Mouse (Mus musculus): Measurements from ENCODE around the gene Oxtr. TPM values are rescaled to one million over a fixed set of nuclear protein-coding genes. Genes with fewer than 3 reads are reported as not detected.

Oxtr gene
- 0.24 and 0.39 TPM in 2 replicates for polyA plus RNA-seq (2014; fragmentation: Nextera tagmentation; extraction: Ambion mirVana)

- H3K4me3 ChIP-seq (ENCODE audit: low read depth, low read length) = peak within 1 kb of the TSS; percentile 37
- peak within 1 kb of the TSS; percentile 23; the same call in 1 of the 2 replicates for H3K9ac ChIP-seq (ENCODE audit: low read length)
- peaks cover 47% of the 10 kb centered on the region for H3K27me3 ChIP-seq (replicated peaks; ENCODE audit: control insufficient read depth, insufficient read depth, low read length)
- ATAC-seq (replicated peaks; ENCODE audit: low FRiP score, low TSS enrichment, low read depth) = peak; percentile 20; the same call in 1 of the 2 replicates
- peak within 1 kb of the TSS; percentile 78 for H3K4me2 ChIP-seq (ENCODE audit: low read length)
- WGBS = 5% methylated on average over 24 of the region's 24 CpGs
- peak; percentile 65 for DNase-seq (ENCODE audit: low spot score)
- H3K4me1 ChIP-seq (replicated peaks; ENCODE audit: control insufficient read depth, insufficient read depth, low read length) = peaks cover 9% of the 10 kb centered on the region
- H3K36me3 ChIP-seq (ENCODE audit: control insufficient read depth, insufficient read depth, low read length) = no peaks in the 10 kb centered on the region
- H3K9me3 ChIP-seq (ENCODE audit: control insufficient read depth, low read length) = no peaks in the 10 kb centered on the region
- no peak within 1 kb of the TSS for H3K27ac ChIP-seq (ENCODE audit: low read depth)
These were observed at the start of gene Oxtr for GRCm38 (mm10) chr6:112489910-112490559. Oxtr (minus strand) TSS chr6:112489943.

- Histone ChIP-seq H3K4me3 (ENCODE audit: low read depth, low read length) (no peak overlapping the region), H3K27me3 (replicated peaks; ENCODE audit: control insufficient read depth, insufficient read depth, low read length) (no peaks in the 10 kb centered on the region), H3K9me3 (ENCODE audit: control insufficient read depth, low read length) (no peaks in the 10 kb centered on the region), H3K36me3 (ENCODE audit: control insufficient read depth, insufficient read depth, low read length) (no peaks in the 10 kb centered on the region), H3K4me1 (replicated peaks; ENCODE audit: control insufficient read depth, insufficient read depth, low read length) (0 out of 2 replicates have a peak, but pooled peaks cover 3% of the 10 kb centered on the region), H3K4me2 (ENCODE audit: low read length) (no peak overlapping the region), H3K9ac (ENCODE audit: low read length) (no peak overlapping the region), H3K27ac (ENCODE audit: low read depth) (no peak overlapping the region)
- no peak for ATAC-seq (replicated peaks; ENCODE audit: low FRiP score, low TSS enrichment, low read depth)
- no peak for DNase-seq (ENCODE audit: low spot score)
- WGBS = 75% methylated on average over 5 of the region's 5 CpGs
These were observed 35.7 kb upstream of the Oxtr start for GRCm38 (mm10) chr6:112525434-112525833.

- DNase-seq (ENCODE audit: low spot score) (no peak), ATAC-seq (replicated peaks; ENCODE audit: low FRiP score, low TSS enrichment, low read depth) (no peak)
- no peaks in the 10 kb centered on the region for H3K27me3 ChIP-seq (replicated peaks; ENCODE audit: control insufficient read depth, insufficient read depth, low read length)
- 42% methylated on average over 10 of the region's 10 CpGs for WGBS
- no peak overlapping the region for H3K9ac ChIP-seq (ENCODE audit: low read length)
- 0 out of 2 replicates have a peak, but pooled peaks cover 3% of the 10 kb centered on the region for H3K4me1 ChIP-seq (replicated peaks; ENCODE audit: control insufficient read depth, insufficient read depth, low read length)
- H3K36me3 ChIP-seq (ENCODE audit: control insufficient read depth, insufficient read depth, low read length) = no peaks in the 10 kb centered on the region
- H3K9me3 ChIP-seq (ENCODE audit: control insufficient read depth, low read length) = no peaks in the 10 kb centered on the region
- H3K4me3 ChIP-seq (ENCODE audit: low read depth, low read length) = no peak overlapping the region
- H3K27ac ChIP-seq (ENCODE audit: low read depth) = no peak overlapping the region
- no peak overlapping the region for H3K4me2 ChIP-seq (ENCODE audit: low read length)
These were observed 34.7 kb upstream of the Oxtr start for GRCm38 (mm10) chr6:112524459-112524858.

GRCm38 (mm10) chr6:112517991-112518390 is 28.2 kb upstream of the Oxtr start:
- Histone ChIP-seq H3K36me3 (ENCODE audit: control insufficient read depth, insufficient read depth, low read length) (no peaks in the 10 kb centered on the region), H3K27ac (ENCODE audit: low read depth) (no peak overlapping the region), H3K4me2 (ENCODE audit: low read length) (no peak overlapping the region), H3K9ac (ENCODE audit: low read length) (no peak overlapping the region), H3K27me3 (replicated peaks; ENCODE audit: control insufficient read depth, insufficient read depth, low read length) (no peaks in the 10 kb centered on the region), H3K9me3 (ENCODE audit: control insufficient read depth, low read length) (no peaks in the 10 kb centered on the region), H3K4me1 (replicated peaks; ENCODE audit: control insufficient read depth, insufficient read depth, low read length) (no peaks in the 10 kb centered on the region), H3K4me3 (ENCODE audit: low read depth, low read length) (no peak overlapping the region)
- WGBS = 79% methylated on average over 3 of the region's 3 CpGs
- ATAC-seq (replicated peaks; ENCODE audit: low FRiP score, low TSS enrichment, low read depth) (no peak), DNase-seq (ENCODE audit: low spot score) (no peak)

- Histone ChIP-seq H3K27me3 (replicated peaks; ENCODE audit: control insufficient read depth, insufficient read depth, low read length) (no peaks in the 10 kb centered on the region), H3K4me3 (ENCODE audit: low read depth, low read length) (no peak overlapping the region), H3K27ac (ENCODE audit: low read depth) (no peak overlapping the region), H3K36me3 (ENCODE audit: control insufficient read depth, insufficient read depth, low read length) (no peaks in the 10 kb centered on the region), H3K9ac (ENCODE audit: low read length) (no peak overlapping the region), H3K4me2 (ENCODE audit: low read length) (no peak overlapping the region), H3K9me3 (ENCODE audit: control insufficient read depth, low read length) (no peaks in the 10 kb centered on the region), H3K4me1 (replicated peaks; ENCODE audit: control insufficient read depth, insufficient read depth, low read length) (no peaks in the 10 kb centered on the region)
- DNase-seq (ENCODE audit: low spot score) (no peak), ATAC-seq (replicated peaks; ENCODE audit: low FRiP score, low TSS enrichment, low read depth) (no peak)
- 79% methylated on average over 3 of the region's 3 CpGs for WGBS
These were observed 27.8 kb upstream of the Oxtr start for GRCm38 (mm10) chr6:112517572-112517971.

- H3K27me3 ChIP-seq (replicated peaks; ENCODE audit: control insufficient read depth, insufficient read depth, low read length) = no peaks in the 10 kb centered on the region
- H3K27ac ChIP-seq (ENCODE audit: low read depth) = no peak overlapping the region
- H3K36me3 ChIP-seq (ENCODE audit: control insufficient read depth, insufficient read depth, low read length) = no peaks in the 10 kb centered on the region
- no peak overlapping the region for H3K9ac ChIP-seq (ENCODE audit: low read length)
- DNase-seq (ENCODE audit: low spot score) (no peak), ATAC-seq (replicated peaks; ENCODE audit: low FRiP score, low TSS enrichment, low read depth) (no peak)
- no peaks in the 10 kb centered on the region for H3K9me3 ChIP-seq (ENCODE audit: control insufficient read depth, low read length)
- H3K4me2 ChIP-seq (ENCODE audit: low read length) = no peak overlapping the region
- H3K4me3 ChIP-seq (ENCODE audit: low read depth, low read length) = no peak overlapping the region
- H3K4me1 ChIP-seq (replicated peaks; ENCODE audit: control insufficient read depth, insufficient read depth, low read length) = no peaks in the 10 kb centered on the region
- WGBS = 44% methylated on average over 1 of the region's 1 CpGs
These were observed 26.8 kb upstream of the Oxtr start for GRCm38 (mm10) chr6:112516496-112516895.

GRCm38 (mm10) chr6:112514591-112514990 is 24.8 kb upstream of the Oxtr start:
- H3K9ac ChIP-seq (ENCODE audit: low read length) = no peak overlapping the region
- no peak overlapping the region for H3K27ac ChIP-seq (ENCODE audit: low read depth)
- H3K36me3 ChIP-seq (ENCODE audit: control insufficient read depth, insufficient read depth, low read length) = no peaks in the 10 kb centered on the region
- 91% methylated on average over 6 of the region's 6 CpGs for WGBS
- no peak overlapping the region for H3K4me2 ChIP-seq (ENCODE audit: low read length)
- H3K9me3 ChIP-seq (ENCODE audit: control insufficient read depth, low read length) = no peaks in the 10 kb centered on the region
- no peaks in the 10 kb centered on the region for H3K4me1 ChIP-seq (replicated peaks; ENCODE audit: control insufficient read depth, insufficient read depth, low read length)
- no peak overlapping the region for H3K4me3 ChIP-seq (ENCODE audit: low read depth, low read length)
- no peaks in the 10 kb centered on the region for H3K27me3 ChIP-seq (replicated peaks; ENCODE audit: control insufficient read depth, insufficient read depth, low read length)
- ATAC-seq (replicated peaks; ENCODE audit: low FRiP score, low TSS enrichment, low read depth) (no peak), DNase-seq (ENCODE audit: low spot score) (no peak)

- Histone ChIP-seq H3K36me3 (ENCODE audit: control insufficient read depth, insufficient read depth, low read length) (no peaks in the 10 kb centered on the region), H3K4me1 (replicated peaks; ENCODE audit: control insufficient read depth, insufficient read depth, low read length) (no peaks in the 10 kb centered on the region), H3K4me3 (ENCODE audit: low read depth, low read length) (no peak overlapping the region), H3K4me2 (ENCODE audit: low read length) (no peak overlapping the region), H3K9ac (ENCODE audit: low read length) (no peak overlapping the region), H3K27me3 (replicated peaks; ENCODE audit: control insufficient read depth, insufficient read depth, low read length) (no peaks in the 10 kb centered on the region), H3K27ac (ENCODE audit: low read depth) (no peak overlapping the region), H3K9me3 (ENCODE audit: control insufficient read depth, low read length) (no peaks in the 10 kb centered on the region)
- no peak for ATAC-seq (replicated peaks; ENCODE audit: low FRiP score, low TSS enrichment, low read depth)
- WGBS = 32% methylated on average over 4 of the region's 4 CpGs
- no peak for DNase-seq (ENCODE audit: low spot score)
These were observed 20.6 kb upstream of the Oxtr start for GRCm38 (mm10) chr6:112510346-112510745.

GRCm38 (mm10) chr6:112509590-112510131 is 19.9 kb upstream of the Oxtr start:
- 40% methylated on average over 2 of the region's 2 CpGs for WGBS
- no peaks in the 10 kb centered on the region for H3K36me3 ChIP-seq (ENCODE audit: control insufficient read depth, insufficient read depth, low read length)

More at GRCm38 (mm10) chr6:112509590-112510131, 19.9 kb upstream of the Oxtr start:
- Histone ChIP-seq H3K27me3 (replicated peaks; ENCODE audit: control insufficient read depth, insufficient read depth, low read length) (no peaks in the 10 kb centered on the region), H3K27ac (ENCODE audit: low read depth) (no peak overlapping the region), H3K4me3 (ENCODE audit: low read depth, low read length) (no peak overlapping the region), H3K9ac (ENCODE audit: low read length) (no peak overlapping the region), H3K9me3 (ENCODE audit: control insufficient read depth, low read length) (no peaks in the 10 kb centered on the region), H3K4me2 (ENCODE audit: low read length) (no peak overlapping the region), H3K4me1 (replicated peaks; ENCODE audit: control insufficient read depth, insufficient read depth, low read length) (no peaks in the 10 kb centered on the region)
- ATAC-seq (replicated peaks; ENCODE audit: low FRiP score, low TSS enrichment, low read depth) (no peak), DNase-seq (ENCODE audit: low spot score) (no peak)
